In genomic region chr3:89764119-89764724, GRCm38 (mm10) we compare ENCODE assay signal across 8 mouse cellular contexts. TPM values are rescaled to one million over a fixed set of nuclear protein-coding genes. Genes with fewer than 3 reads are reported as not detected.
DNase-seq lines count a peak whose midpoint lies in the region; ATAC-seq and TF ChIP-seq lines count a peak whose summit lies in the region.

TSS of gene Chrnb2 (minus strand) at chr3:89764632.

- no peaks in the 10 kb centered on the region for H3K9me3 ChIP-seq in lung, embryonic 16.5 days (ENCODE audit: control insufficient read depth, low read length)

- H3K27ac ChIP-seq in layer of hippocampus, adult 2 months: peak within 1 kb of the TSS; percentile 73
- no peak within 1 kb of the TSS for H3K27ac ChIP-seq in lung, embryonic 16.5 days (ENCODE audit: low read length)
- H3K27ac ChIP-seq in olfactory bulb, adult 2 months (ENCODE audit: insufficient read depth, low read depth, low read length): no peak within 1 kb of the TSS

- DNase-seq in MN1 (ENCODE audit: low spot score): peak; percentile 75
- peak; percentile 57 for DNase-seq in cerebellum, adult 8-10 months
- peak; percentile 90 for DNase-seq in forelimb bud, embryonic 11.5 days (ENCODE audit: low read depth, low spot score)
- DNase-seq in heart, postnatal 4 days: peak; percentile 89
- DNase-seq in layer of hippocampus, adult 2 months (ENCODE audit: low spot score in 2 of 2): peak; percentile 59 to 65
- DNase-seq in thymus, postnatal 0 days (ENCODE audit: low spot score): peak; percentile 81

- H3K36me3 ChIP-seq in lung, embryonic 16.5 days (ENCODE audit: control insufficient read depth, insufficient read depth, low read length): no peaks in the 10 kb centered on the region

- peak; percentile 94 for ATAC-seq in lung, embryonic 16.5 days (ENCODE audit: low read depth)

- TF ChIP-seq CTCF in layer of hippocampus, adult 2 months (conservative IDR thresholded peaks at IDR 0.05): no peak
- no peak for TF ChIP-seq CTCF in olfactory bulb, adult 2 months (IDR thresholded peaks at IDR 0.05; ENCODE audit: insufficient read depth, low read depth, low read length)

- H3K4me3 ChIP-seq in layer of hippocampus, adult 2 months: peak within 1 kb of the TSS; percentile 67
- 0 out of 2 replicates have a peak within 1 kb of the TSS, but pooled peaks have one; percentile 12 for H3K4me3 ChIP-seq in lung, embryonic 16.5 days (ENCODE audit: low read length)
- peak within 1 kb of the TSS; percentile 70 for H3K4me3 ChIP-seq in olfactory bulb, adult 2 months (ENCODE audit: insufficient read depth, low read depth, low read length)

- peaks cover 2% of the 10 kb centered on the region for H3K4me1 ChIP-seq in lung, embryonic 16.5 days (replicated peaks; ENCODE audit: control insufficient read depth, insufficient read depth, low read length)
- H3K4me1 ChIP-seq in olfactory bulb, adult 2 months (ENCODE audit: control insufficient read depth, insufficient read depth, low read length): peaks cover 25% of the 10 kb centered on the region

- H3K9ac ChIP-seq in lung, embryonic 16.5 days (ENCODE audit: low read length): no peak within 1 kb of the TSS

- peak within 1 kb of the TSS; percentile 36 for H3K4me2 ChIP-seq in lung, embryonic 16.5 days (ENCODE audit: low read depth, low read length)

- under 1% methylated on average over 36 of the region's 36 CpGs for WGBS in lung, embryonic 16.5 days
- WGBS in olfactory bulb, adult 2 months: under 1% methylated on average over 36 of the region's 36 CpGs

- no peaks in the 10 kb centered on the region; the same call in 1 of the 2 replicates for H3K27me3 ChIP-seq in lung, embryonic 16.5 days (ENCODE audit: control insufficient read depth, insufficient read depth, low read depth, low read length)

- no peak for TF ChIP-seq POLR2A in olfactory bulb, adult 2 months (IDR thresholded peaks at IDR 0.05; ENCODE audit: insufficient read depth, low read depth, low read length)

RNA-seq across cellular contexts. Expression of gene Chrnb2, which starts in this region (rescaled TPM):
- total RNA-seq in heart, postnatal 4 days (2021): under 1 TPM; 0.09 to 0.17 TPM
- 10 to 100 TPM; 29.6 to 30.9 TPM for total RNA-seq in layer of hippocampus, adult 2 months (2021)
- polyA plus RNA-seq in lung, embryonic 16.5 days (2015; fragmentation: Nextera tagmentation; extraction: Ambion mirVana): 0.39 and 0.54 TPM in 2 replicates
- polyA plus RNA-seq in olfactory bulb, adult 2 months (2012; ENCODE audit: insufficient read depth, insufficient read length, low replicate concordance, missing spikeins): not detected in 2 replicates
- polyA plus RNA-seq in thymus, postnatal 0 days (2015; fragmentation: Nextera tagmentation; extraction: Ambion mirVana): 0.53 and 0.55 TPM in 2 replicates

Comparison
In these comparisons a context has a peak if more than half of its experiments do, and no peak if none do; other contexts are left out.
1. RNA of gene Chrnb2 (total RNA-seq): 29.6 to 30.9 TPM in layer of hippocampus, adult 2 months; 0.09 to 0.17 TPM in heart, postnatal 4 days; every median in the first group is over 10 times any median in the second.
2. Peak in DNase-seq in heart, postnatal 4 days; RNA of the gene not detected or under 1 TPM.
3. Peak in ATAC-seq, H3K4me3 ChIP-seq and H3K4me2 ChIP-seq in lung, embryonic 16.5 days; RNA of the gene not detected or under 1 TPM.
4. Peak in DNase-seq in thymus, postnatal 0 days; RNA of the gene not detected or under 1 TPM.
5. H3K4me3 ChIP-seq: peak in every context shown above with its lines; median percentile 70 in olfactory bulb, adult 2 months; 67 in layer of hippocampus, adult 2 months; 12 in lung, embryonic 16.5 days.
6. Peak in every context shown above with its lines, with median percentiles within 50 percentile points of each other: DNase-seq.